Mouse (Mus musculus) left cerebral cortex, postnatal 25 days (tissue): ENCODE results near the gene Pygo2. TPM values are rescaled to one million over a fixed set of nuclear protein-coding genes. Genes with fewer than 3 reads are reported as not detected.

Source experiments
- DNase-seq, 2 experiments: peaks; one replicate each; pipeline ENCODE4 v3.0.0; 2022; ENCODE audit warnings: low spot score in 2 of 2, mixed read lengths in 1 of 2
- intact Hi-C: fragments of 180-260 bp; cut with DNase I; formaldehyde crosslinking; loops from one replicate; pipeline ENCODE4 v1.15.1; 2025
- total RNA-seq, 2 experiments: library from RNA; stranded (reverse); gene quantifications; 2 replicates each; pipeline ENCODE4 v1.2.3; 2021

Gene Pygo2
- total RNA-seq, 2 experiments from 2014 or later = 51.6 to 60.2 TPM

- no peak for DNase-seq
- intact Hi-C loops = no loop called here
Measured at GRCm38 (mm10) chr3:89391663-89392511, 38.1 kb upstream of the Pygo2 start.

- DNase-seq = no peak
- intact Hi-C loops = no loop called here
Measured at GRCm38 (mm10) chr3:89392871-89393311, 37.1 kb upstream of the Pygo2 start.

- peak; percentile 92 to 98 for DNase-seq
Measured at GRCm38 (mm10) chr3:89393605-89394004, 36.4 kb upstream of the Pygo2 start.

GRCm38 (mm10) chr3:89394006-89394893, 35.8 kb upstream of the Pygo2 start, which contains the start of gene Zbtb7b:
TSS of gene Zbtb7b (minus strand) at chr3:89394776.
- DNase-seq = peak; percentile 51 to 56
- intact Hi-C loops = no loop called here

More at GRCm38 (mm10) chr3:89393605-89394004, 36.4 kb upstream of the Pygo2 start:
- intact Hi-C loops = no loop called here

GRCm38 (mm10) chr3:89394894-89395256, 35.1 kb upstream of the Pygo2 start:
- intact Hi-C loops = no loop called here
- DNase-seq = peak; percentile 54 to 61

- intact Hi-C loops = no loop called here
- DNase-seq = no peak
Measured at GRCm38 (mm10) chr3:89395419-89395805, 34.6 kb upstream of the Pygo2 start.

GRCm38 (mm10) chr3:89395806-89396653, 34.0 kb upstream of the Pygo2 start:
- DNase-seq = peak in 1 of 2 experiments; percentile 62
- intact Hi-C loops = loop anchor here (2.0 kb wide), 1 partner anchor 93 kb away; no protein-coding TSS in a partner anchor

- no peak for DNase-seq
- intact Hi-C loops = loop anchor here (2.0 kb wide), 1 partner anchor 92 kb away; no protein-coding TSS in a partner anchor
Measured at GRCm38 (mm10) chr3:89396654-89397005, 33.4 kb upstream of the Pygo2 start.

- intact Hi-C loops = no loop called here
- no peak for DNase-seq
Measured at GRCm38 (mm10) chr3:89401329-89401728, 28.7 kb upstream of the Pygo2 start.

- intact Hi-C loops = no loop called here
- no peak for DNase-seq
Measured at GRCm38 (mm10) chr3:89402693-89403092, 27.3 kb upstream of the Pygo2 start, which contains the start of gene Lenep. TSS of gene Lenep (minus strand) at chr3:89402793.

GRCm38 (mm10) chr3:89406887-89407286, 23.1 kb upstream of the Pygo2 start:
- DNase-seq = no peak
- intact Hi-C loops = no loop called here

- DNase-seq = no peak
- intact Hi-C loops = no loop called here
Measured at GRCm38 (mm10) chr3:89408448-89408847, 21.6 kb upstream of the Pygo2 start.

GRCm38 (mm10) chr3:89409701-89410100, 20.3 kb upstream of the Pygo2 start:
- intact Hi-C loops = no loop called here
- DNase-seq = no peak

- intact Hi-C loops = no loop called here
- DNase-seq = no peak
Measured at GRCm38 (mm10) chr3:89410864-89411263, 19.1 kb upstream of the Pygo2 start.

- peak; percentile 100 for DNase-seq
- intact Hi-C loops = no loop called here
Measured at GRCm38 (mm10) chr3:89411490-89412393, 18.3 kb upstream of the Pygo2 start, which contains the start of gene Flad1. TSS of gene Flad1 (minus strand) at chr3:89411870.

- DNase-seq = no peak
- intact Hi-C loops = no loop called here
Measured at GRCm38 (mm10) chr3:89416158-89416557, 13.9 kb upstream of the Pygo2 start.

- no peak for DNase-seq
- intact Hi-C loops = no loop called here
Measured at GRCm38 (mm10) chr3:89417131-89417530, 12.9 kb upstream of the Pygo2 start.

- intact Hi-C loops = no loop called here
- DNase-seq = no peak
Measured at GRCm38 (mm10) chr3:89417840-89418169, 12.2 kb upstream of the Pygo2 start.
